Mouse (Mus musculus) hindbrain, embryonic 14.5 days (tissue): ENCODE data around the gene Kif3a. TPM values are rescaled to one million over a fixed set of nuclear protein-coding genes. Genes with fewer than 3 reads are reported as not detected.
A peak's percentile ranks its signal among the peaks of the same experiment; 100 is the strongest.

Experiments used
- ATAC-seq: fragments of 200-750 bp; cut with Nextera tagmentation; 2 replicates; pipeline ENCODE4 v1.8.0; 2017; ENCODE audit warnings: moderate number of reproducible peaks, mild to moderate bottlenecking, moderate TSS enrichment, moderate library complexity; ENCODE audit not compliant: low FRiP score
- DNase-seq: peaks from one replicate; pipeline ENCODE4 v3.0.0-alpha.2; 2015; ENCODE audit warnings: low spot score
- H3K27ac ChIP-seq: fragments of 300-500 bp; sonication (generic); 2 replicates; pipeline ENCODE4 v1.5.1; 2014; ENCODE audit warnings: mild to moderate bottlenecking, moderate library complexity
- H3K27me3 ChIP-seq: fragments of 300-500 bp; sonication (generic); 2 replicates; pipeline ENCODE4 v1.6.1; 2014; ENCODE audit warnings: mild to moderate bottlenecking, low read length, mixed read lengths; ENCODE audit not compliant: control insufficient read depth, insufficient read depth
- H3K36me3 ChIP-seq: fragments of 300-500 bp; sonication (generic); replicated peaks from 2 replicates; pipeline ENCODE4 v1.6.1; 2014; ENCODE audit not compliant: control insufficient read depth, insufficient read depth
- H3K4me1 ChIP-seq: fragments of 300-500 bp; sonication (generic); replicated peaks from 2 replicates; pipeline ENCODE4 v1.6.1; 2014; ENCODE audit warnings: antibody characterized with exemption, low read length, mixed read lengths; ENCODE audit not compliant: control insufficient read depth, insufficient read depth
- H3K4me2 ChIP-seq: fragments of 300-500 bp; sonication (generic); replicated peaks from 2 replicates; pipeline ENCODE4 v1.6.1; 2014; ENCODE audit warnings: mild to moderate bottlenecking, moderate library complexity
- H3K4me3 ChIP-seq: fragments of 300-500 bp; sonication (generic); replicated peaks from 2 replicates; pipeline ENCODE4 v1.5.1; 2014; ENCODE audit warnings: mild to moderate bottlenecking, low read length
- H3K9ac ChIP-seq: fragments of 300-500 bp; sonication (generic); 2 replicates; pipeline ENCODE4 v1.6.1; 2014
- H3K9me3 ChIP-seq: fragments of 300-500 bp; sonication (generic); 2 replicates; pipeline ENCODE4 v1.6.1; 2016; ENCODE audit warnings: low read length; ENCODE audit not compliant: control insufficient read depth
- WGBS: fragments of 180-500 bp; shearing (Covaris S2); extraction: QIAGEN DNeasy Blood & Tissue Kit; methylation state at CpG from one replicate; pipeline ENCODE4 v1.1.7; 2014; 5-methylcytosine and 5-hydroxymethylcytosine counted together
- polyA plus RNA-seq: library from polyadenylated mRNA; unstranded; fragments of >200 nt; fragmentation: Nextera tagmentation; extraction: Ambion mirVana; gene quantifications from 2 replicates; pipeline ENCODE4 v1.2.1, GENCODE M21; 2014

Kif3a gene
- polyA plus RNA-seq, 1 experiment from 2014 or later: 278 TPM

GRCm38 (mm10) chr11:53633644-53634043 lies 66.5 kb downstream of the Kif3a start:
- ATAC-seq (no peak), DNase-seq (no peak)
- H3K27ac ChIP-seq: no peak overlapping the region
- no peaks in the 10 kb centered on the region for H3K4me1 ChIP-seq
- H3K4me3 ChIP-seq: no peak overlapping the region
- 84% methylated on average over 7 of the region's 7 CpGs for WGBS
- no peaks in the 10 kb centered on the region for H3K9me3 ChIP-seq
- H3K27me3 ChIP-seq: peaks cover 19% of the 10 kb centered on the region
- H3K4me2 ChIP-seq: no peak overlapping the region
- no peak overlapping the region for H3K9ac ChIP-seq
- no peaks in the 10 kb centered on the region for H3K36me3 ChIP-seq

GRCm38 (mm10) chr11:53634556-53634955 lies 67.4 kb downstream of the Kif3a start, which contains the start of gene Il13:
Il13 (minus strand) TSS chr11:53634702.
- 94% methylated on average over 8 of the region's 8 CpGs for WGBS
- no peak for DNase-seq
- ATAC-seq: no peak

GRCm38 (mm10) chr11:53635590-53636182 lies 68.5 kb downstream of the Kif3a start:
- 38% methylated on average over 9 of the region's 9 CpGs for WGBS

More at GRCm38 (mm10) chr11:53634556-53634955, 67.4 kb downstream of the Kif3a start, which contains the start of gene Il13:
- H3K9me3 ChIP-seq: no peaks in the 10 kb centered on the region
- no peak within 1 kb of the TSS for H3K4me2 ChIP-seq
- H3K4me1 ChIP-seq: no peaks in the 10 kb centered on the region
- H3K27ac ChIP-seq: no peak within 1 kb of the TSS
- peaks cover 19% of the 10 kb centered on the region for H3K27me3 ChIP-seq
- H3K36me3 ChIP-seq: no peaks in the 10 kb centered on the region
- H3K9ac ChIP-seq: no peak within 1 kb of the TSS
- no peak within 1 kb of the TSS for H3K4me3 ChIP-seq

GRCm38 (mm10) chr11:53636183-53636646 lies 69.0 kb downstream of the Kif3a start:
- H3K9ac ChIP-seq: peak overlapping the region; percentile 26; the same call in 1 of the 2 replicates
- H3K4me2 ChIP-seq: peak overlapping the region; percentile 59
- no peaks in the 10 kb centered on the region for H3K9me3 ChIP-seq
- 2% methylated on average over 40 of the region's 40 CpGs for WGBS
- H3K27ac ChIP-seq: no peak overlapping the region
- H3K4me3 ChIP-seq: peak overlapping the region; percentile 28
- H3K27me3 ChIP-seq: peaks cover 19% of the 10 kb centered on the region
- H3K4me1 ChIP-seq: no peaks in the 10 kb centered on the region
- ATAC-seq (no peak), DNase-seq (no peak)
- no peaks in the 10 kb centered on the region for H3K36me3 ChIP-seq

More at GRCm38 (mm10) chr11:53635590-53636182, 68.5 kb downstream of the Kif3a start:
- no peak for ATAC-seq
- Histone ChIP-seq H3K9me3 (no peaks in the 10 kb centered on the region), H3K9ac (peak overlapping the region; percentile 26; the same call in 1 of the 2 replicates), H3K4me2 (peak overlapping the region; percentile 59), H3K4me3 (peak overlapping the region; percentile 28), H3K4me1 (no peaks in the 10 kb centered on the region), H3K27me3 (peaks cover 19% of the 10 kb centered on the region), H3K27ac (no peak overlapping the region), H3K36me3 (no peaks in the 10 kb centered on the region)
- no peak for DNase-seq

GRCm38 (mm10) chr11:53637046-53637802 lies 70.0 kb downstream of the Kif3a start:
- DNase-seq: no peak
- 24% methylated on average over 21 of the region's 21 CpGs for WGBS
- ATAC-seq: no peak
- no peaks in the 10 kb centered on the region for H3K36me3 ChIP-seq
- no peaks in the 10 kb centered on the region for H3K9me3 ChIP-seq
- H3K4me3 ChIP-seq: no peak overlapping the region
- H3K9ac ChIP-seq: no peak overlapping the region
- no peak overlapping the region for H3K27ac ChIP-seq
- H3K4me2 ChIP-seq: no peak overlapping the region
- peaks cover 19% of the 10 kb centered on the region for H3K27me3 ChIP-seq
- H3K4me1 ChIP-seq: no peaks in the 10 kb centered on the region

- no peaks in the 10 kb centered on the region for H3K9me3 ChIP-seq
- ATAC-seq (no peak), DNase-seq (no peak)
- no peaks in the 10 kb centered on the region for H3K4me1 ChIP-seq
- peaks cover 19% of the 10 kb centered on the region for H3K27me3 ChIP-seq
- 86% methylated on average over 9 of the region's 10 CpGs for WGBS
- H3K36me3 ChIP-seq: no peaks in the 10 kb centered on the region
- H3K9ac ChIP-seq: no peak overlapping the region
- no peak overlapping the region for H3K27ac ChIP-seq
- H3K4me3 ChIP-seq: no peak overlapping the region
- no peak overlapping the region for H3K4me2 ChIP-seq
Observed at GRCm38 (mm10) chr11:53637803-53638260, 70.7 kb downstream of the Kif3a start.

GRCm38 (mm10) chr11:53642744-53643279 lies 75.6 kb downstream of the Kif3a start:
- H3K4me3 ChIP-seq: no peak overlapping the region
- no peak overlapping the region for H3K4me2 ChIP-seq
- no peaks in the 10 kb centered on the region for H3K36me3 ChIP-seq
- H3K27ac ChIP-seq: no peak overlapping the region
- DNase-seq (no peak), ATAC-seq (no peak)
- H3K4me1 ChIP-seq: no peaks in the 10 kb centered on the region
- H3K9me3 ChIP-seq: no peaks in the 10 kb centered on the region
- no peak overlapping the region for H3K9ac ChIP-seq
- 79% methylated on average over 12 of the region's 12 CpGs for WGBS
- no peaks in the 10 kb centered on the region for H3K27me3 ChIP-seq

GRCm38 (mm10) chr11:53644017-53644416 lies 76.8 kb downstream of the Kif3a start:
- WGBS: 73% methylated on average over 5 of the region's 5 CpGs
- no peaks in the 10 kb centered on the region for H3K27me3 ChIP-seq
- ATAC-seq (no peak), DNase-seq (no peak)
- H3K4me3 ChIP-seq: no peak overlapping the region
- H3K9ac ChIP-seq: no peak overlapping the region
- no peak overlapping the region for H3K4me2 ChIP-seq
- no peaks in the 10 kb centered on the region for H3K4me1 ChIP-seq
- no peak overlapping the region for H3K27ac ChIP-seq
- H3K36me3 ChIP-seq: no peaks in the 10 kb centered on the region
- H3K9me3 ChIP-seq: no peaks in the 10 kb centered on the region

GRCm38 (mm10) chr11:53651441-53651840 lies 84.3 kb downstream of the Kif3a start:
- Histone ChIP-seq H3K36me3 (peaks cover 29% of the 10 kb centered on the region), H3K27ac (no peak overlapping the region), H3K4me1 (no peaks in the 10 kb centered on the region), H3K9ac (no peak overlapping the region), H3K9me3 (no peaks in the 10 kb centered on the region), H3K4me2 (no peak overlapping the region), H3K4me3 (no peak overlapping the region), H3K27me3 (no peaks in the 10 kb centered on the region)
- ATAC-seq (no peak), DNase-seq (no peak)
- WGBS: 97% methylated on average over 4 of the region's 4 CpGs
